Mouse (Mus musculus): ENCODE results near the gene Inpp5d. TPM values are rescaled to one million over a fixed set of nuclear protein-coding genes. Genes with fewer than 3 reads are reported as not detected.
"Not testable (repeated sequence)": the region's sequence is repeated elsewhere in the genome, so short reads cannot be mapped to it uniquely, and the experiment has no call there.

Gene Inpp5d
- polyA plus RNA-seq, 1 experiment from 2014 or later, result 3.3 TPM

DNA sequence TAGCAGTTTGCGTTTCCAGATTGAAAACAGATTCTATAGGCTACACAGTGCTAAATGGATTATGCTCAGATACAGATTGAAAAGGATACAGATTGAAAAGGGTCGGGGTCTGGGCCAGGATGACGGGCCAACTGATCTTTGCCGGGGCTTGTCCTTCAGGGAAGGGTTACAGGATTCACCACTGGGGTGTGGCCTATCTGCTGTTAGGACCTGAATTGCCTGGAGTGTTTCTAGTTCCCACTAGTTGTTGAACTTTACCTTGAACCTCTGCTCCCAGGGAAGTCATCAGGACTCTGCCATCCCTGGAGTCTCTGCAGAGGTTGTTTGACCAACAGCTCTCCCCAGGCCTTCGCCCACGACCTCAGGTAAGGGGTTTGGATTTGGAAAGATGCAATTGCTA lies 55.9 kb downstream of the Inpp5d start:
- Histone ChIP-seq H3K4me2 (ENCODE audit: low read length) (no peak overlapping the region), H3K4me3 (ENCODE audit: low read depth, low read length) (no peak overlapping the region), H3K27me3 (replicated peaks; ENCODE audit: control insufficient read depth, insufficient read depth, low read length) (no peaks in the 10 kb centered on the region), H3K4me1 (ENCODE audit: control insufficient read depth, insufficient read depth, low read length) (no peaks in the 10 kb centered on the region), H3K9me3 (replicated peaks; ENCODE audit: control insufficient read depth, low read length) (no peaks in the 10 kb centered on the region), H3K27ac (ENCODE audit: low read depth, low read length) (no peak overlapping the region), H3K9ac (ENCODE audit: low read length) (no peak overlapping the region), H3K36me3 (ENCODE audit: control insufficient read depth, insufficient read depth, low read length) (no peaks in the 10 kb centered on the region)
- 87% methylated on average over 6 of the region's 6 CpGs for WGBS
- DNase-seq (ENCODE audit: low spot score) (no peak), ATAC-seq (no peak)

DNA sequence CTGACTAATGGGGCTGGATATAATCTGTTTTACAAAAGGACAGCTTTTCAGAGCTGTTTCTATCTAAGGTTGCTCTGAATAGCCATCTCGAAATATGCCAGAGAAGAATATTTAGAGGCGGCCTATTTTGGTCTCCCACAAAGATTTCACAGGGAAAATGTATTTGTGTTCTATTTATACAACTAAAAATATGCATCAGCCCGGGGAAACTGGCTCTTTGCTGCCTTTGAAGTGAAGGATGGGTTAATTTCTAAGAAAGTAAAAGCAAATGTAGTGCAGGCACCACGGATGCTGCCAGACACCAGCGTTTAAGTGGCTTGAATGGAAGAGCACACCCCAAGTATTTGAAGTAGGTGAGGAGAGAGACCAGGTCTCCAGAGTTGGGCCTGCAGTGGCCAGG lies 59.0 kb downstream of the Inpp5d start:
- no peaks in the 10 kb centered on the region for H3K9me3 ChIP-seq (replicated peaks; ENCODE audit: control insufficient read depth, low read length)
- H3K4me1 ChIP-seq (ENCODE audit: control insufficient read depth, insufficient read depth, low read length), result no peaks in the 10 kb centered on the region
- H3K36me3 ChIP-seq (ENCODE audit: control insufficient read depth, insufficient read depth, low read length), result no peaks in the 10 kb centered on the region
- ATAC-seq, result no peak
- H3K4me3 ChIP-seq (ENCODE audit: low read depth, low read length), result no peak overlapping the region
- H3K27me3 ChIP-seq (replicated peaks; ENCODE audit: control insufficient read depth, insufficient read depth, low read length), result no peaks in the 10 kb centered on the region
- WGBS, result 81% methylated on average over 5 of the region's 5 CpGs
- H3K9ac ChIP-seq (ENCODE audit: low read length), result no peak overlapping the region
- H3K4me2 ChIP-seq (ENCODE audit: low read length), result no peak overlapping the region
- no peak overlapping the region for H3K27ac ChIP-seq (ENCODE audit: low read depth, low read length)
- DNase-seq (ENCODE audit: low spot score), result no peak

DNA sequence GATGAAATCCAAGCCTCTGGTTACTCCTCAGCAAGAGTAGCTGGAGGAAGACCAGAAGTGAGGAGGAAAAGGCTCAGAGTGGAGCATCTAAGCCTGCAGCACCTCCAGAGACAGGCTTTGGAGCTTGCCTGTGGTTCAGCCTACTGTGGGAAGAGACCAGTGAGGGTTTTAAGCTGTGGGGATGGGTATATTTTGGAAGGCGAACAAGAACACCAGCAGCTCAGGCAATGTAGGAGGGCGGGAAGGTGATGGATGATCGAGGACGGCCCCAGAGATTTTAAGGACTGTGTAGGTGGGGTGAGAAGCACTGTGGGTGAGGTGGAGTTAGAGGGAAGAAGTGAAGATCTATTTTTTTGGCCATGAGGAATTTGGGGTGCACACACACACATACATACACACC lies 60.8 kb downstream of the Inpp5d start:
- Histone ChIP-seq H3K4me3 (ENCODE audit: low read depth, low read length) (no peak overlapping the region), H3K4me2 (ENCODE audit: low read length) (no peak overlapping the region), H3K27ac (ENCODE audit: low read depth, low read length) (no peak overlapping the region), H3K9ac (ENCODE audit: low read length) (no peak overlapping the region), H3K9me3 (replicated peaks; ENCODE audit: control insufficient read depth, low read length) (no peaks in the 10 kb centered on the region), H3K4me1 (ENCODE audit: control insufficient read depth, insufficient read depth, low read length) (no peaks in the 10 kb centered on the region), H3K27me3 (replicated peaks; ENCODE audit: control insufficient read depth, insufficient read depth, low read length) (no peaks in the 10 kb centered on the region), H3K36me3 (ENCODE audit: control insufficient read depth, insufficient read depth, low read length) (no peaks in the 10 kb centered on the region)
- DNase-seq (ENCODE audit: low spot score) (no peak), ATAC-seq (no peak)
- WGBS, result 91% methylated on average over 4 of the region's 4 CpGs

DNA sequence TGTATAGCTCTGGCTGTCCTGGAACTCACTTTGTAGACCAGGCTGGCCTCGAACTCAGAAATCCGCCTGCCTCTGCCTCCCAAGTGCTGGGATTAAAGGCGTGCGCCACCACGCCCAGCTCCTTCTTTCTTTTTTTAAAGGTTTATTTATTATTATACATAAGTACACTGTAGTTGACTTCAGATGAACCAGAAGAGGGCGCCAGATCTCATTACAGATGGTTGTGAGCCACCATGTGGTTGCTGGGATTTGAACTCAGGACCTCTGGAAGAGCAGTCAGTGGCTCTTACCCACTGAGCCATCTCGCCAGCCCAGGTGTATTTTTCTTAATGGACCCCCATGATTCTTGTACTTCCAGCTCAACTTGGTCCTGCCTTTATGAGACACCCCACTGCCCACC lies 62.4 kb downstream of the Inpp5d start:
- H3K9me3 ChIP-seq (replicated peaks; ENCODE audit: control insufficient read depth, low read length); H3K36me3 ChIP-seq (ENCODE audit: control insufficient read depth, insufficient read depth, low read length); H3K27me3 ChIP-seq (replicated peaks; ENCODE audit: control insufficient read depth, insufficient read depth, low read length); ATAC-seq; H3K4me1 ChIP-seq (ENCODE audit: control insufficient read depth, insufficient read depth, low read length); H3K4me3 ChIP-seq (ENCODE audit: low read depth, low read length); DNase-seq (ENCODE audit: low spot score); H3K9ac ChIP-seq (ENCODE audit: low read length); H3K27ac ChIP-seq (ENCODE audit: low read depth, low read length); H3K4me2 ChIP-seq (ENCODE audit: low read length): not testable (repeated sequence)
- 86% methylated on average over 7 of the region's 7 CpGs for WGBS

DNA sequence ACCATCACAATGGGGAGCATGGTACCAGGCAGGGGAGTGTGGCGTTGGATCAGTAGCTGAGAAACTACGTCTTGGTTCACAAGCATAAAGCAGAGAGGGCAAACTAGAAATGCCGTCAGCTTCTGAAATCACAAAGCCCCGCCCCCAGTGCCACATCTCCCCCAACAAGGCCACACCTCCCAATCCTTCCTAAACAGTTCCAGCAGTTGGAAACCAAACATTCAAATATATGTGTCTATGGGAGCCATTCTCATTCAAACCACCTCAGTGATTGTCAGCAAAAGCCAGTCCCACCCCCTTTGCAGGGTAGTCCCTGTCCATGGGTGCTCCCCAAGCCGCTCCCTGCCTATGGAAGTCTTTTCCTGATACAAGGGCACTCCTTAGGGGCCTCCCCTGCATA lies 64.0 kb downstream of the Inpp5d start:
- ATAC-seq (no peak), DNase-seq (ENCODE audit: low spot score) (no peak)
- no peaks in the 10 kb centered on the region for H3K4me1 ChIP-seq (ENCODE audit: control insufficient read depth, insufficient read depth, low read length)
- no peak overlapping the region for H3K9ac ChIP-seq (ENCODE audit: low read length)
- H3K4me3 ChIP-seq (ENCODE audit: low read depth, low read length), result no peak overlapping the region
- H3K4me2 ChIP-seq (ENCODE audit: low read length), result no peak overlapping the region
- H3K9me3 ChIP-seq (replicated peaks; ENCODE audit: control insufficient read depth, low read length), result no peaks in the 10 kb centered on the region
- no peak overlapping the region for H3K27ac ChIP-seq (ENCODE audit: low read depth, low read length)
- WGBS, result 86% methylated on average over 5 of the region's 5 CpGs
- H3K36me3 ChIP-seq (ENCODE audit: control insufficient read depth, insufficient read depth, low read length), result no peaks in the 10 kb centered on the region
- H3K27me3 ChIP-seq (replicated peaks; ENCODE audit: control insufficient read depth, insufficient read depth, low read length), result no peaks in the 10 kb centered on the region

DNA sequence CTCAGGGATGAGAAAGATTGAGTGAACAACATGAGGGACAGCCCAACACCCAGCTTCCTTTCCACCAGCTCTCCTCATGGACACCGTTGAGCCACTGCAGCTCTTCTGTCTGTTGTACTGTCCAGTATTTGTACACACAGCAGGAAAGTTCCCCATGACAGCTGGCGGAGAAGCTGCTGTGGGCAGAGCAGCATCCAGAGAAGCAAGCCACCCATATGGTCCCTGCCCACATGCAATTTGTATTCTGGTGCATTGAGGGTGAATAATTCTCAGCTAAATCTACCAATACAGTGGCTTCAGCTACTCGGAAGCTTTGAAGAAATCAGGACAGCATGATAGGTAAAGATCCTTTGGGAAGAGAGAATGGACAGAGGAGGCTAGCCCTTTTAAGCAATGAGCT lies 64.7 kb downstream of the Inpp5d start:
- Histone ChIP-seq H3K27ac (ENCODE audit: low read depth, low read length) (no peak overlapping the region), H3K9me3 (replicated peaks; ENCODE audit: control insufficient read depth, low read length) (no peaks in the 10 kb centered on the region), H3K4me1 (ENCODE audit: control insufficient read depth, insufficient read depth, low read length) (no peaks in the 10 kb centered on the region), H3K4me2 (ENCODE audit: low read length) (no peak overlapping the region), H3K9ac (ENCODE audit: low read length) (no peak overlapping the region), H3K27me3 (replicated peaks; ENCODE audit: control insufficient read depth, insufficient read depth, low read length) (no peaks in the 10 kb centered on the region), H3K36me3 (ENCODE audit: control insufficient read depth, insufficient read depth, low read length) (no peaks in the 10 kb centered on the region), H3K4me3 (ENCODE audit: low read depth, low read length) (no peak overlapping the region)
- WGBS, result 77% methylated on average over 3 of the region's 3 CpGs
- ATAC-seq, result no peak
- no peak for DNase-seq (ENCODE audit: low spot score)

DNA sequence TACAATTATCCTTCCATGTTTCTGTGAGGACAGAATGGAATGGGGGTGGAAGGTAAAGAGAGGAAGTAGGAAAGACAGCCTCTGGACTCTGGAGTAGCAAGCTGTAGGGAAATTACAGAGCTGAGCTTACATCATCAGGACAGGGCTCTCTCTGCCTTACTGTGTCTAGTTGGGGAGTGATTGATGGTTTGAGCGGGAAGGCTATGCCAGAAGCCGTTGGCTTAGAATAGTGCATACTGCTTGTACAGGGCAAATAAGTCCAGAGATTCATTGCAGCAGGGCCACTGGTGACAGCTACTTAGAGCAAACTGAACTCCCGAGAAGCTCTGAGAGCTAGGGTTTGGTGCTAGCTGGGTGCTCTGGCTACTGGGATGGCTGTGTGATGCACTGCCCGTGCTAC lies 66.2 kb downstream of the Inpp5d start:
- no peak overlapping the region for H3K27ac ChIP-seq (ENCODE audit: low read depth, low read length)
- WGBS, result 91% methylated on average over 4 of the region's 4 CpGs
- H3K4me3 ChIP-seq (ENCODE audit: low read depth, low read length), result no peak overlapping the region
- no peaks in the 10 kb centered on the region for H3K9me3 ChIP-seq (replicated peaks; ENCODE audit: control insufficient read depth, low read length)
- DNase-seq (ENCODE audit: low spot score), result no peak
- H3K4me2 ChIP-seq (ENCODE audit: low read length), result no peak overlapping the region
- no peaks in the 10 kb centered on the region for H3K4me1 ChIP-seq (ENCODE audit: control insufficient read depth, insufficient read depth, low read length)
- no peak for ATAC-seq
- no peaks in the 10 kb centered on the region for H3K36me3 ChIP-seq (ENCODE audit: control insufficient read depth, insufficient read depth, low read length)
- H3K27me3 ChIP-seq (replicated peaks; ENCODE audit: control insufficient read depth, insufficient read depth, low read length), result no peaks in the 10 kb centered on the region
- H3K9ac ChIP-seq (ENCODE audit: low read length), result no peak overlapping the region

DNA sequence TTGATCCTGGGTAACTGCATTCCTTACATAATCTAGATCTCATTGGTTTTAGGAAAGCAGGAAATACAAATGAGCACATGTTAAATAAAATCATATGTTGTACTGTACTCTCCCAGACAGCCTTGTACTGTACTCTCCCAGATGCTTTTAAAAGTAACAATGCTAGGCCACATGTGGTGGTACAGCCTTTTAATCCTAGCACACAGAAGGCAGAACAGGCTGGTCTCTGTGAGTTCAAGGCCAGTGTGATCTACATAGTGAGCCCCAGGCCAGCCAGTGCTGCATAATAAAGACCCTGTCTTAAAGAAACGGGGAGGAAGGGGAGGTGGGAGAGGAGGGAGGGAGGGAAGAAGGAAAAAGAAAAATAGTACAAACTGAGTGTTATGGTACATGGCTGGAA lies 66.9 kb downstream of the Inpp5d start:
- no peaks in the 10 kb centered on the region for H3K36me3 ChIP-seq (ENCODE audit: control insufficient read depth, insufficient read depth, low read length)
- H3K9ac ChIP-seq (ENCODE audit: low read length), result no peak overlapping the region
- WGBS, result 23% methylated on average over 1 of the region's 1 CpGs
- no peak overlapping the region for H3K4me3 ChIP-seq (ENCODE audit: low read depth, low read length)
- H3K9me3 ChIP-seq (replicated peaks; ENCODE audit: control insufficient read depth, low read length), result no peaks in the 10 kb centered on the region
- H3K27me3 ChIP-seq (replicated peaks; ENCODE audit: control insufficient read depth, insufficient read depth, low read length), result no peaks in the 10 kb centered on the region
- ATAC-seq (no peak), DNase-seq (ENCODE audit: low spot score) (no peak)
- no peaks in the 10 kb centered on the region for H3K4me1 ChIP-seq (ENCODE audit: control insufficient read depth, insufficient read depth, low read length)
- no peak overlapping the region for H3K4me2 ChIP-seq (ENCODE audit: low read length)
- H3K27ac ChIP-seq (ENCODE audit: low read depth, low read length), result no peak overlapping the region

DNA sequence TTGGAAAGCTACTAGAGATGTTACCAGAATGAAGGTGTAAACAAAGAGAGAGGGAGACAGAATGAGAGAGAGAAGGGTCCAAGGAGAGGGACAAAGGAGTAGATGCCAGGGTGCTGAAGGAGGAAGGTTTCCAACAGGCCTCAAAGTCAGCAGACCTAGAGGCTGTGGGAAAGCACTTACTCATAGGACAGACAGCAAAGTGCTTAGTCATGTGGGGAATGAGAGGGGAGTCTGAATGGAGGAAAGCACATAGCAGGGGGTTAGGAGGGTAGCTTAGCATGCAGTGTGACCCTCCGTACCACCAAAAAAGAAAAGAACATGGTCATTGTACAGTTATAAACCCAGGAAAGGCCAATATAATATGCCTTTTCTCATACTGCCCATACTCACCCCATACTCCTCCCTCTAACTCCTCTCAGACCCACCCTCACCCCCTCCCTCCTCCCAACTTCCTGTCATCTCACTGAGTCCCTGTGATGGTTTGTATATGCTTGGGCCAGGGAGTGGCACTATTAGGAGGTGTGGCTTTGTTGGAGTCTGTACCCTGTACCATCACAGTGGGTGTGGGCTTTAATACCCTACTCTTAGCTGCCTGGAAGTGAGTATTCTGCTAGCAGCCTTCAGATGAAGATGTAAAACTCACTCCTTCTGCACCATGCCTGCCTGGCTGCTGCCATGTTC lies 69.7 kb downstream of the Inpp5d start:
- no peak for ATAC-seq
- DNase-seq (ENCODE audit: low spot score), result no peak
- Histone ChIP-seq H3K4me1 (ENCODE audit: control insufficient read depth, insufficient read depth, low read length) (no peaks in the 10 kb centered on the region), H3K36me3 (ENCODE audit: control insufficient read depth, insufficient read depth, low read length) (no peaks in the 10 kb centered on the region), H3K4me3 (ENCODE audit: low read depth, low read length) (no peak overlapping the region), H3K9me3 (replicated peaks; ENCODE audit: control insufficient read depth, low read length) (no peaks in the 10 kb centered on the region), H3K27ac (ENCODE audit: low read depth, low read length) (no peak overlapping the region), H3K9ac (ENCODE audit: low read length) (no peak overlapping the region), H3K27me3 (replicated peaks; ENCODE audit: control insufficient read depth, insufficient read depth, low read length) (no peaks in the 10 kb centered on the region), H3K4me2 (ENCODE audit: low read length) (no peak overlapping the region)
- WGBS, result 91% methylated on average over 1 of the region's 1 CpGs
